Mouse (Mus musculus): ENCODE measurements around the gene Eno4.

Gene Eno4

GRCm38 (mm10) chr19:58942841-58943828 is at the start of gene Eno4, which contains the start of gene Hspa12a:
Gene Eno4 (plus strand): TSS chr19:58943425.
Gene Hspa12a (minus strand): TSS chr19:58943654.
- peak; percentile 96 for DNase-seq (ENCODE audit: low read depth, low spot score)

- no peak for DNase-seq (ENCODE audit: low read depth, low spot score)
Observed at GRCm38 (mm10) chr19:58896216-58896615, 47.0 kb upstream of the Eno4 start.

GRCm38 (mm10) chr19:58900471-58900870 is 42.8 kb upstream of the Eno4 start:
- peak; percentile 53 for DNase-seq (ENCODE audit: low read depth, low spot score)

GRCm38 (mm10) chr19:58903079-58903898 is 39.9 kb upstream of the Eno4 start:
- no peak for DNase-seq (ENCODE audit: low read depth, low spot score)

GRCm38 (mm10) chr19:58903899-58904327 is 39.3 kb upstream of the Eno4 start:
- peak; percentile 67 for DNase-seq (ENCODE audit: low read depth, low spot score)

- DNase-seq (ENCODE audit: low read depth, low spot score), result no peak
Observed at GRCm38 (mm10) chr19:58906685-58907084, 36.5 kb upstream of the Eno4 start.

GRCm38 (mm10) chr19:58908018-58908417 is 35.2 kb upstream of the Eno4 start:
- DNase-seq (ENCODE audit: low read depth, low spot score), result no peak

- peak; percentile 51 for DNase-seq (ENCODE audit: low read depth, low spot score)
Observed at GRCm38 (mm10) chr19:58910941-58911368, 32.3 kb upstream of the Eno4 start.

GRCm38 (mm10) chr19:58911386-58911785 is 31.8 kb upstream of the Eno4 start:
- peak; percentile 73 for DNase-seq (ENCODE audit: low read depth, low spot score)

GRCm38 (mm10) chr19:58913301-58913700 is 29.9 kb upstream of the Eno4 start:
- DNase-seq (ENCODE audit: low read depth, low spot score), result no peak

- DNase-seq (ENCODE audit: low read depth, low spot score), result no peak
Observed at GRCm38 (mm10) chr19:58918597-58918996, 24.6 kb upstream of the Eno4 start.

GRCm38 (mm10) chr19:58919148-58919547 is 24.1 kb upstream of the Eno4 start:
- no peak for DNase-seq (ENCODE audit: low read depth, low spot score)

GRCm38 (mm10) chr19:58931081-58931800 is 12.0 kb upstream of the Eno4 start:
- DNase-seq (ENCODE audit: low read depth, low spot score), result no peak

GRCm38 (mm10) chr19:58933062-58933461 is 10.2 kb upstream of the Eno4 start:
- no peak for DNase-seq (ENCODE audit: low read depth, low spot score)

GRCm38 (mm10) chr19:58945959-58946358 is 2.7 kb downstream of the Eno4 start:
- DNase-seq (ENCODE audit: low read depth, low spot score), result no peak

GRCm38 (mm10) chr19:58951521-58951920 is 8.3 kb downstream of the Eno4 start:
- no peak for DNase-seq (ENCODE audit: low read depth, low spot score)

GRCm38 (mm10) chr19:58952236-58952635 is 9.0 kb downstream of the Eno4 start:
- no peak for DNase-seq (ENCODE audit: low read depth, low spot score)

- DNase-seq (ENCODE audit: low read depth, low spot score), result no peak
Observed at GRCm38 (mm10) chr19:58954779-58955178, 11.6 kb downstream of the Eno4 start.

GRCm38 (mm10) chr19:58963011-58963410 is 19.8 kb downstream of the Eno4 start:
- no peak for DNase-seq (ENCODE audit: low read depth, low spot score)

GRCm38 (mm10) chr19:58968731-58969506 is 25.7 kb downstream of the Eno4 start:
- DNase-seq (ENCODE audit: low read depth, low spot score), result peak; percentile 87

- no peak for DNase-seq (ENCODE audit: low read depth, low spot score)
Observed at GRCm38 (mm10) chr19:58970826-58971225, 27.6 kb downstream of the Eno4 start.
